ENCODE assay signal across 8 mouse cellular contexts in genomic region chr12:101007968-101008481, GRCm38 (mm10). TPM values are rescaled to one million over a fixed set of nuclear protein-coding genes. Genes with fewer than 3 reads are reported as not detected.
DNase-seq lines count a peak whose midpoint lies in the region; ATAC-seq and TF ChIP-seq lines count a peak whose summit lies in the region.

No protein-coding gene starts in this region.

- 0 out of 2 replicates have a peak, but pooled peaks have one; percentile 9 for ATAC-seq in stomach, embryonic 16.5 days (ENCODE audit: insufficient read depth, low FRiP score)

- no peaks in the 10 kb centered on the region for H3K36me3 ChIP-seq in spleen, adult 2 months (ENCODE audit: control insufficient read depth, insufficient read depth, low read length)
- H3K36me3 ChIP-seq in stomach, embryonic 16.5 days (ENCODE audit: control insufficient read depth, insufficient read depth, low read length): no peaks in the 10 kb centered on the region

- peak; percentile 28 for DNase-seq in embryo, embryonic 10 days (ENCODE audit: low spot score)
- no peak for DNase-seq in embryo, embryonic 11 days
- DNase-seq in spleen, adult 2 months (ENCODE audit: low read depth in 1 of 2, low spot score in 2 of 2): peak in 1 of 2 experiments; percentile 42
- DNase-seq in spleen, postnatal 4 days (ENCODE audit: low spot score in 2 of 2): no peak
- DNase-seq in frontal cortex, postnatal 36 days (ENCODE audit: low spot score in 2 of 2): peak; percentile 71 to 76
- peak; percentile 66 to 69 for DNase-seq in left cerebral cortex, postnatal 36 days (ENCODE audit: low spot score in 2 of 2)
- DNase-seq in testis, postnatal 10 days (ENCODE audit: low spot score): no peak

- H3K4me2 ChIP-seq in stomach, embryonic 16.5 days (ENCODE audit: low read depth, low read length): no peak overlapping the region

- H3K27ac ChIP-seq in spleen, adult 2 months (ENCODE audit: insufficient read depth, low read length): peak overlapping the region; percentile 91
- H3K27ac ChIP-seq in stomach, embryonic 16.5 days (ENCODE audit: low read length): peak overlapping the region; percentile 78

- peaks cover 84% of the 10 kb centered on the region; the same call in 1 of the 2 replicates for H3K4me1 ChIP-seq in spleen, adult 2 months (ENCODE audit: control insufficient read depth, insufficient read depth, insufficient read length)
- H3K4me1 ChIP-seq in stomach, embryonic 16.5 days (ENCODE audit: control insufficient read depth, insufficient read depth, low read length): peaks cover 37% of the 10 kb centered on the region

- WGBS in spleen, adult 2 months: 42% methylated on average over 10 of the region's 10 CpGs
- WGBS in stomach, embryonic 16.5 days: 31% methylated on average over 10 of the region's 10 CpGs

- intact Hi-C loops in left cerebral cortex, postnatal 36 days (cut with DNase I): no loop called here

- 0 out of 2 replicates have a peak overlapping the region, but pooled peaks have one; percentile 47 for H3K9ac ChIP-seq in stomach, embryonic 16.5 days (ENCODE audit: low read length)

- no peak for TF ChIP-seq POLR2A in spleen, adult 2 months (IDR thresholded peaks at IDR 0.05; ENCODE audit: low read depth, low read length)

- no peak for TF ChIP-seq CTCF in spleen, adult 2 months (IDR thresholded peaks at IDR 0.05; ENCODE audit: extremely low read depth, insufficient read depth, insufficient read length, insufficient replicate concordance)

- peak overlapping the region; percentile 16; the same call in 1 of the 2 replicates for H3K4me3 ChIP-seq in spleen, adult 2 months (ENCODE audit: extremely low read depth, insufficient read depth, insufficient read length)
- no peak overlapping the region for H3K4me3 ChIP-seq in stomach, embryonic 16.5 days (replicated peaks; ENCODE audit: low read length)

- H3K27me3 ChIP-seq in spleen, adult 2 months (ENCODE audit: control insufficient read depth, insufficient read depth, low read length): no peaks in the 10 kb centered on the region
- no peaks in the 10 kb centered on the region for H3K27me3 ChIP-seq in stomach, embryonic 16.5 days (ENCODE audit: control insufficient read depth, insufficient read depth, low read length)

- no peaks in the 10 kb centered on the region for H3K9me3 ChIP-seq in stomach, embryonic 16.5 days (replicated peaks; ENCODE audit: control insufficient read depth, low read length)

RNA-seq across cellular contexts. Expression of gene Ccdc88c, which starts 20.8 kb away (rescaled TPM):
- 48.3 and 51.8 TPM in 2 replicates for polyA plus RNA-seq in spleen, adult 2 months (2012; rRNA removed)
- 10 to 100 TPM; 16.7 to 28.8 TPM for total RNA-seq in left cerebral cortex, postnatal 36 days (2021)
- polyA plus RNA-seq in stomach, embryonic 16.5 days (2015; fragmentation: Nextera tagmentation; extraction: Ambion mirVana): 8.3 and 11.1 TPM in 2 replicates

Comparison
In these comparisons a context has a peak if more than half of its experiments do, and no peak if none do; other contexts are left out.
1. DNase-seq: peak in embryo, embryonic 10 days (single experiment), frontal cortex, postnatal 36 days (2 of 2) and left cerebral cortex, postnatal 36 days (2 of 2); none in embryo, embryonic 11 days (single experiment), spleen, postnatal 4 days (0 of 2) and testis, postnatal 10 days (single experiment).